Mouse (Mus musculus) lung, adult 2 months (tissue): ENCODE data around the gene 2310034C09Rik. TPM values are rescaled to one million over a fixed set of nuclear protein-coding genes. Genes with fewer than 3 reads are reported as not detected.

Source experiments
- DNase-seq: peaks from one replicate; pipeline ENCODE4 v3.0.0; 2022
- H3K4me1 ChIP-seq: fragments of 200-500 bp; 2 replicates; pipeline ENCODE4 v1.6.1; 2011; ENCODE audit warnings: low read length; ENCODE audit not compliant: control insufficient read depth, insufficient read depth
- H3K4me3 ChIP-seq: fragments of 200-500 bp; replicated peaks from 2 replicates; pipeline ENCODE3; 2011; ENCODE audit warnings: low read depth, mild to moderate bottlenecking, control low read depth, low read length; ENCODE audit errors: extremely low read depth
- CTCF ChIP-seq: fragments of 200-500 bp; IDR thresholded peaks from 2 replicates; pipeline ENCODE4 v1.5.1; 2011; ENCODE audit warnings: mild to moderate bottlenecking, low read length, control low read depth; ENCODE audit not compliant: insufficient read depth
- POLR2A ChIP-seq: fragments of 200-500 bp; IDR thresholded peaks from 2 replicates; pipeline ENCODE4 v1.6.1; 2011; ENCODE audit warnings: low read depth, mild to moderate bottlenecking, control low read depth, low read length, borderline replicate concordance; ENCODE audit errors: extremely low read depth
- WGBS: fragments of 180-500 bp; shearing (Covaris S2); methylation state at CpG from one replicate; pipeline ENCODE4 v1.1.7; 2018; 5-methylcytosine and 5-hydroxymethylcytosine counted together
- polyA plus RNA-seq: library from polyadenylated mRNA; depleted of rRNA; stranded (reverse); fragments of >200 nt; gene quantifications from 2 replicates; pipeline ENCODE4 v1.2.3, GENCODE M21; 2012; rRNA removed

The 2310034C09Rik gene
- polyA plus RNA-seq, 1 experiment = not detected

DNA sequence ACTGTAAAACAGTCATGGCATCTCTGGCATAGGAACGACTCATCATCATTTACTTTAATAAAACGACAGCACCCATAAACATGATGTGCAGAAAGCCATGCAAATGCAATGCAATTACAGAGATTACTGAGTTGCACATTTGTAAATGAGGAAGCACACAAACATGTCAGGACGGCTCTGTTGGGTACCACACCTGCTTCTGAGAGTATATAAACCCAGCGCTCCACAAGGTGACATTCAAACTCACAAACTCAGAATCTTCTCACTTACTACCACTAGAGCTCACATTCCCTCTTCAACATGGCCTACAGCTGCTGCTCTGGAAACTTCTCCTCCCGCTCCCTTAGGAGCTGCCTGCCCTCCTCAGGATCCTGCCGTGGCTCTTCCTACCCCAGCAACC, 18.9 kb downstream of the 2310034C09Rik start, which contains the start of gene Gm5965:
Gm5965 (plus strand) TSS at position 301 of the 400 bp plus-strand sequence.
- no peaks in the 10 kb centered on the region for H3K4me1 ChIP-seq
- no peak within 1 kb of the TSS for H3K4me3 ChIP-seq
- WGBS = 84% methylated on average over 6 of the region's 6 CpGs
- no peak for TF ChIP-seq CTCF
- no peak for TF ChIP-seq POLR2A
- no peak for DNase-seq

DNA sequence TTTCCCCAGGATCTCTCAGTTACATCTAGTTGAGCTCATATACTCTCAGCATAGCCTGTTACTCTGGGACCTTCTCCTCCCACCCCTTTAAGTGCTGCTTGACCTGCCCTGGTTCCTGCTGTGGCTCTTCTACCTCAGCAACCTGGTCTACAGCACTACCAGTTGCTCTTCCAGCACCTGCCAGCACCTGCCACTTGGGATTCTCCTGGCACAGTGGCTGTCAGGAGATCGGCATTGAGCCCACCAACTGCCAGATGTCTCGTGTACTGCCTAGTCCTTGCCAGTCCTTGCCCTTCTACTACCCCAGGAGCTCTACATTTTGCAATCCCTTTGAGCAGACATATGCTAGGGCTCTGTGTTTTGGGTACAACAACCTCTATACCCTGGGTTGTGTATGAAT, 28.1 kb downstream of the 2310034C09Rik start:
- TF ChIP-seq CTCF = no peak
- TF ChIP-seq POLR2A = no peak
- WGBS = 76% methylated on average over 2 of the region's 2 CpGs
- Histone ChIP-seq H3K4me3 (no peak overlapping the region), H3K4me1 (no peaks in the 10 kb centered on the region)
- DNase-seq = no peak

Other genes with a start within 250 kb of the 2310034C09Rik start
- 2.1 and 3.5 TPM in 2 replicates for gene Cldn8, start 195.7 kb upstream of the 2310034C09Rik start, polyA plus RNA-seq
- not detected in 2 replicates for gene Krtap24-1, start 146.6 kb upstream of the 2310034C09Rik start, polyA plus RNA-seq
- 0.32 TPM in 1 of 2 replicates, not detected in the other for gene 2310079G19Rik, start 131.2 kb upstream of the 2310034C09Rik start, polyA plus RNA-seq
- not detected in 2 replicates for gene Krtap26-1, start 111.1 kb upstream of the 2310034C09Rik start, polyA plus RNA-seq
- gene Krtap27-1, start 87.2 kb upstream of the 2310034C09Rik start, polyA plus RNA-seq = not detected in 2 replicates
- gene 2310061N02Rik, start 50.9 kb upstream of the 2310034C09Rik start, polyA plus RNA-seq = not detected in 2 replicates
- gene Krtap13-1, start 30.0 kb upstream of the 2310034C09Rik start, polyA plus RNA-seq = not detected in 2 replicates
- not detected in 2 replicates for gene Krtap13, start 7.2 kb upstream of the 2310034C09Rik start, polyA plus RNA-seq
- gene 2310057N15Rik, start 15.4 kb downstream of the 2310034C09Rik start, polyA plus RNA-seq = not detected in 2 replicates
- not detected in 2 replicates for gene Gm5965, start 19.0 kb downstream of the 2310034C09Rik start, polyA plus RNA-seq
- not detected in 2 replicates for gene Gm20741, start 53.4 kb downstream of the 2310034C09Rik start, polyA plus RNA-seq
- not detected in 2 replicates for gene Krtap15, start 61.4 kb downstream of the 2310034C09Rik start, polyA plus RNA-seq
- gene Krtap14, start 67.3 kb downstream of the 2310034C09Rik start, polyA plus RNA-seq = not detected in 2 replicates
- gene Krtap19-1, start 110.6 kb downstream of the 2310034C09Rik start, polyA plus RNA-seq = not detected in 2 replicates
- not detected in 2 replicates for gene Krtap19-2, start 115.4 kb downstream of the 2310034C09Rik start, polyA plus RNA-seq
- gene Krtap19-3, start 119.2 kb downstream of the 2310034C09Rik start, polyA plus RNA-seq = not detected in 2 replicates
- gene Krtap19-4, start 126.2 kb downstream of the 2310034C09Rik start, polyA plus RNA-seq = not detected in 2 replicates
- not detected in 2 replicates for gene Krtap19-5, start 137.6 kb downstream of the 2310034C09Rik start, polyA plus RNA-seq
- gene Krtap19-9b, start 173.4 kb downstream of the 2310034C09Rik start, polyA plus RNA-seq = not detected in 2 replicates
- gene Krtap16-3, start 204.0 kb downstream of the 2310034C09Rik start, polyA plus RNA-seq = not detected in 2 replicates